In the genomic region with DNA sequence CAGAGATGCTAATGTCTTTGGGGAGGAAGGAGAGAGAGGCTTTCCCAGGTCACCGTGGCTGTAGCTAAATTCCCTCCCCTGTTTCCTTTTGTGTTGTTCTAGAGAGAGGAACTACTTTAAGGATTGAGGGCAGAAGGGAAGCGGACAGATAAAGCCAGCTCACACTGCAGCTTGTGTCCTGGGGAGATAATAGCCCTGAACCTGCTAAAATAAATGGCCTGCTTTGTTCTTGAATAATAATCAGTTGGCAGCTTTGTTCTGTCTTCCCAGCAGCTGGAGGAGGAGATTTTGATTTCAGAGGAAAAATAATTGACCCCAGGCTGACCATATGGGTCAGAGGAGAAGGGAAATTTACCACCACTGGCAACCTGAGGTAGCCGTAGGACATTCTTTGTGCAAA, we compare ENCODE assay signal across 21 mouse cellular contexts. TPM values are rescaled to one million over a fixed set of nuclear protein-coding genes. Genes with fewer than 3 reads are reported as not detected.
A peak's percentile ranks its signal among the peaks of the same experiment; 100 is the strongest.
DNase-seq lines count a peak whose midpoint lies in the region; ATAC-seq lines count a peak whose summit lies in the region.
"Had no signal": no experiment of that assay in that cellular context is flagged by ENCODE, and none has a peak within 500 bp of the region (broad histone marks: within the 10 kb centered on the region; RNA-seq: fewer than 3 reads in every experiment).

No protein-coding gene starts in this region.

- no peak overlapping the region for H3K4me3 ChIP-seq in midbrain, embryonic 11.5 days (ENCODE audit: low read depth, low read length)
- H3K4me3 ChIP-seq in midbrain, embryonic 16.5 days (ENCODE audit: low read depth, low read length), result no peak overlapping the region
- no peak overlapping the region for H3K4me3 ChIP-seq in embryonic facial prominence, embryonic 10.5 days
- H3K4me3 ChIP-seq: embryonic facial prominence, embryonic 15.5 days; heart, embryonic 15.5 days; myocyte had no signal

- ATAC-seq in midbrain, embryonic 11.5 days (ENCODE audit: low FRiP score), result no peak
- no peak for ATAC-seq in midbrain, embryonic 16.5 days
- ATAC-seq: CD4-positive, CD25-positive, alpha-beta regulatory T cell, adult 4 months; liver, postnatal 0 days had no signal

- H3K27ac ChIP-seq in midbrain, embryonic 11.5 days (ENCODE audit: low read depth, low read length), result peak overlapping the region; percentile 27; the same call in 1 of the 2 replicates
- no peak overlapping the region for H3K27ac ChIP-seq in midbrain, embryonic 16.5 days (ENCODE audit: low read length)
- H3K27ac ChIP-seq in embryonic facial prominence, embryonic 10.5 days (replicated peaks), result no peak overlapping the region
- H3K27ac ChIP-seq: embryonic facial prominence, embryonic 15.5 days; heart, embryonic 15.5 days had no signal

- no peak overlapping the region for H3K9ac ChIP-seq in midbrain, embryonic 11.5 days (ENCODE audit: low read length)
- no peak overlapping the region for H3K9ac ChIP-seq in midbrain, embryonic 16.5 days (ENCODE audit: low read depth, low read length)
- H3K9ac ChIP-seq: embryonic facial prominence, embryonic 15.5 days; forebrain, postnatal 0 days; heart, embryonic 15.5 days; liver, postnatal 0 days had no signal

- H3K27me3 ChIP-seq in midbrain, embryonic 11.5 days (ENCODE audit: control insufficient read depth, insufficient read depth, low read length), result no peaks in the 10 kb centered on the region
- H3K27me3 ChIP-seq in midbrain, embryonic 16.5 days (ENCODE audit: control insufficient read depth, insufficient read depth, low read depth, low read length), result no peaks in the 10 kb centered on the region
- no peaks in the 10 kb centered on the region for H3K27me3 ChIP-seq in embryonic facial prominence, embryonic 10.5 days (replicated peaks; ENCODE audit: low read depth, poor library complexity, severe bottlenecking)
- H3K27me3 ChIP-seq: embryonic facial prominence, embryonic 15.5 days; heart, embryonic 15.5 days had no signal

- no peaks in the 10 kb centered on the region for H3K36me3 ChIP-seq in midbrain, embryonic 11.5 days (ENCODE audit: control insufficient read depth, insufficient read depth, low read length)
- H3K36me3 ChIP-seq in midbrain, embryonic 16.5 days (ENCODE audit: control insufficient read depth, insufficient read depth, low read length), result no peaks in the 10 kb centered on the region
- H3K36me3 ChIP-seq in embryonic facial prominence, embryonic 10.5 days (replicated peaks), result no peaks in the 10 kb centered on the region
- H3K36me3 ChIP-seq: embryonic facial prominence, embryonic 15.5 days; heart, embryonic 15.5 days had no signal

- no peak overlapping the region for H3K4me2 ChIP-seq in midbrain, embryonic 11.5 days
- no peak overlapping the region for H3K4me2 ChIP-seq in midbrain, embryonic 16.5 days (ENCODE audit: low read length)
- H3K4me2 ChIP-seq: embryonic facial prominence, embryonic 15.5 days; heart, embryonic 15.5 days had no signal

- H3K4me1 ChIP-seq in midbrain, embryonic 11.5 days (ENCODE audit: control insufficient read depth, insufficient read depth, low read length), result no peaks in the 10 kb centered on the region; the same call in 1 of the 2 replicates
- peaks cover 3% of the 10 kb centered on the region; the same call in 1 of the 2 replicates for H3K4me1 ChIP-seq in midbrain, embryonic 16.5 days (ENCODE audit: control insufficient read depth, insufficient read depth, low read length)
- peaks cover 8% of the 10 kb centered on the region for H3K4me1 ChIP-seq in embryonic facial prominence, embryonic 10.5 days
- H3K4me1 ChIP-seq: embryonic facial prominence, embryonic 15.5 days; heart, embryonic 15.5 days had no signal

- H3K9me3 ChIP-seq in midbrain, embryonic 11.5 days (ENCODE audit: control insufficient read depth, low read length), result no peaks in the 10 kb centered on the region
- H3K9me3 ChIP-seq in midbrain, embryonic 16.5 days (replicated peaks; ENCODE audit: control insufficient read depth, low read length, poor library complexity, severe bottlenecking), result no peaks in the 10 kb centered on the region
- H3K9me3 ChIP-seq in embryonic facial prominence, embryonic 10.5 days, result no peaks in the 10 kb centered on the region
- H3K9me3 ChIP-seq: embryonic facial prominence, embryonic 15.5 days; heart, embryonic 15.5 days had no signal

- DNase-seq in embryo, embryonic 11 days, result peak; percentile 14
- no peak for DNase-seq in embryo, embryonic 10 days (ENCODE audit: low spot score)
- no peak for DNase-seq in midbrain, embryonic 11.5 days (ENCODE audit: low spot score, missing footprints)
- DNase-seq in brain, adult 2 months (ENCODE audit: low read depth, low spot score), result peak; percentile 20
- peak; percentile 90 for DNase-seq in retina, postnatal 1 day
- DNase-seq in embryonic facial prominence, embryonic 10.5 days (ENCODE audit: low spot score), result no peak
- DNase-seq: adrenal gland, postnatal 25 days; cerebellum, adult 18-20 months; forebrain, postnatal 0 days; heart, postnatal 4 days; kidney, adult 8-10 months; kidney, postnatal 25 days; liver, postnatal 0 days; lung, postnatal 10 days; right cerebral cortex, postnatal 4 days; thymus, postnatal 14 days had no signal

- 15% methylated on average over 3 of the region's 3 CpGs for WGBS in midbrain, embryonic 11.5 days
- 11% methylated on average over 3 of the region's 3 CpGs for WGBS in midbrain, embryonic 16.5 days
- WGBS in embryonic facial prominence, embryonic 10.5 days, result 9% methylated on average over 3 of the region's 3 CpGs

RNA-seq across cellular contexts. Expression of a gene that starts 12.7 kb away (rescaled TPM):
- polyA plus RNA-seq in midbrain, embryonic 11.5 days (2014; fragmentation: Nextera tagmentation; extraction: Ambion mirVana), result not detected in 2 replicates
- polyA plus RNA-seq in midbrain, embryonic 16.5 days (2015; fragmentation: Nextera tagmentation; extraction: Ambion mirVana), result 1.5 and 1.7 TPM in 2 replicates
- polyA plus RNA-seq in embryonic facial prominence, embryonic 10.5 days (2016; fragmentation: Nextera tagmentation; extraction: Ambion mirVana), result not detected in 2 replicates
- polyA plus RNA-seq: CD4-positive, CD25-positive, alpha-beta regulatory T cell, adult 4 months had no signal

RNA-seq across cellular contexts. Expression of a gene that starts 30.7 kb away (rescaled TPM):
- 0.19 and 0.29 TPM in 2 replicates for polyA plus RNA-seq in midbrain, embryonic 11.5 days (2014; fragmentation: Nextera tagmentation; extraction: Ambion mirVana)
- polyA plus RNA-seq in midbrain, embryonic 16.5 days (2015; fragmentation: Nextera tagmentation; extraction: Ambion mirVana), result 5.8 and 8.0 TPM in 2 replicates
- 0.50 and 0.57 TPM in 2 replicates for polyA plus RNA-seq in embryonic facial prominence, embryonic 10.5 days (2016; fragmentation: Nextera tagmentation; extraction: Ambion mirVana)

Comparison
In these comparisons a context has a peak if more than half of its experiments do, and no peak if none do; other contexts are left out.
1. DNase-seq: peak in embryo, embryonic 11 days (single experiment), brain, adult 2 months (single experiment) and retina, postnatal 1 day (single experiment); none in embryo, embryonic 10 days (single experiment), midbrain, embryonic 11.5 days (single experiment) and embryonic facial prominence, embryonic 10.5 days (single experiment).